Mouse (Mus musculus) monocyte, adult 2 months (primary cell): Measurements from ENCODE around the gene Amdhd2.
A peak's percentile ranks its signal among the peaks of the same experiment; 100 is the strongest.
"Not testable (repeated sequence)": the region's sequence is repeated elsewhere in the genome, so short reads cannot be mapped to it uniquely, and the experiment has no call there.

Source experiments
- DNase-seq, 2 experiments: peaks; one replicate each; pipeline ENCODE4 v3.0.0; 2022; ENCODE audit warnings: low spot score in 2 of 2, low read depth in 1 of 2

Amdhd2 gene

DNA sequence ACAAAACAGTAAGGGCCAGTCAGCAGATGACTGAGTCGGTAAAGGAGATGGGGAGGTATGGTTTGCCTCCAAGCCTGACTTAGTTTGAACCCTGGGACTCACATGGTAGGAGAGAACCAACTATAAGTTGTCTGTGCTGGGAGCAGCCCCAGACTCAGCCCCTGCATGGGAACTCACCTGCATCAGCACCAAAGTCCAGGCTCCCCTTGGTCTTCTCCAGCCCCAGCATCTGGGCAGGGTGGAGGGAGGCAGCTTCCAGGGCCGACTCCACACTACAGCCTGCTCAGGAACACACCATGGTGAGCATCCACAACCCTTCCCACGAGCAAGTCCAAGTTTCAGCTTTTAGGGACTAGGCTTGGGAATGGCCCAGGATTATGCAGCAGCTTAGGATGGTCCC is 7.2 kb downstream of the Amdhd2 start:
- no peak for DNase-seq

DNA sequence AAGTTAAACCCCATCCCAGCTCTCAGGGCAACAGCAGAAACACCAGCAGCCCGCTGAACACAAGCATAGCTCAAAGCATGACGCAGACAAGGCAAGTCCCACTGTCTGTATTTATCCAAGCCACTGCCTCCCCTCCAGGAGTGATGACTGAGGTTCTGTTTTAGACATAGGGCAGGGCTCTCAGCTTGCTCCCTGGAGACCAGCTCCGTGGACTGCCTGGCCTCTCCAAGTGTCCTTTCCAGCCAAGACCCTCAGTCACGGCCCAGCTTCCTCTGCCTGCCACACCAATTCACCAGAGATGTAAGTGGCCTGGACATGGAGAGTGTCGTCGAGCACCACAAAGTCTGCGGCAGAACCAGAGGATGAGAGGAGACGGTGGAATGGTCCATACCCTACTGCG is 7.8 kb downstream of the Amdhd2 start:
- DNase-seq, result no peak

DNA sequence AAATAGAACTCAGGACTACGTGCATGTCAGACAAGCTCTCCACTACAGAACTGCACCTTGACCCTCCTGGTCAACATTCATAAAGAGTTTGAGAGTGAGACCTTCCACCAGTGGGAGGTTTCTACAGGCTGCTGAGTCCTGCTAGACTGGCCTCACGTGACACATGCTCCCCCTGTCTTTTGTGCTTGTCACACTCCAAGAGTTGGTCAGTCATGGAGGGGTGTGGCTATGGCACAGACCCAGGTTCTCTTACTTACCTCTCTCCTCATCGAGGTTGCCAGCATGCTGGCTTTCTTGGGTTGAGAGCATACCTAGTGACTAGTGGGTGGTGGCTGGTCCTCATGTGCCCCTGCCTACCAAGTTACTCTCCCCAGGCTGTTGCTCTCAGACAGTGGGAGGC is 9.1 kb downstream of the Amdhd2 start:
- no peak for DNase-seq

GRCm38 (mm10) chr17:24151890-24152563 is 11.5 kb downstream of the Amdhd2 start:
- peak in 1 of 2 experiments; percentile 72 for DNase-seq

GRCm38 (mm10) chr17:24151382-24151781 is 12.2 kb downstream of the Amdhd2 start:
- DNase-seq, result no peak

- no peak for DNase-seq
Measured at GRCm38 (mm10) chr17:24150824-24151223, 12.7 kb downstream of the Amdhd2 start, which contains the start of gene Pdpk1. TSS of gene Pdpk1 (minus strand) at chr17:24150924.

- no peak for DNase-seq
Measured at GRCm38 (mm10) chr17:24149421-24149820, 14.1 kb downstream of the Amdhd2 start.

GRCm38 (mm10) chr17:24142897-24143296 is 20.7 kb downstream of the Amdhd2 start:
- no peak for DNase-seq

DNA sequence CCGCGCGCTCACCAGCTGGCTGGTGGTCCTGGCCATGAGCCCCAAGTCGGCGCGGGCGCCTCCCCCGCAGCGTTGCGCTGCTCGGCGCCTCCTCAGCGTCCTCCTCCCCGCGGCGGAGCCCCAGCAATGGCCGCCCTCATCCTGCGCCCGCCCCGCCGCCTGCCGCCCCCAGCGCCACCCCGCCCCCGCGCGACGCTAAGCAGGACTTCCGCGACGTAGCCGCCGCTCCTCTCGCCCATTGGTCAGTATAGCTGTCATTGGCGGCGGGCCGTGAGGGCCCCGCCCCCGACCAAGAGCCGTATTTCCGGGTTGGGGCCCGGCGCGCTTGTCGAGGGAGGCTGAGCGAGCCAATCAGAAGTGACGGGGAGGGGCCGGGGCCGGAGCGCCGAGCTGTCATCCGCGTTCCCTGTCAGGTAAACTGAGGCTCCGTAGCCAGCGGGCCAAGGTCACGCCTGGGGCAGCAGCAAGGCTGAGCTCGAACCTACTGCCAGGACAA is 22.1 kb downstream of the Amdhd2 start:
- DNase-seq, result peak; percentile 88 to 89

DNA sequence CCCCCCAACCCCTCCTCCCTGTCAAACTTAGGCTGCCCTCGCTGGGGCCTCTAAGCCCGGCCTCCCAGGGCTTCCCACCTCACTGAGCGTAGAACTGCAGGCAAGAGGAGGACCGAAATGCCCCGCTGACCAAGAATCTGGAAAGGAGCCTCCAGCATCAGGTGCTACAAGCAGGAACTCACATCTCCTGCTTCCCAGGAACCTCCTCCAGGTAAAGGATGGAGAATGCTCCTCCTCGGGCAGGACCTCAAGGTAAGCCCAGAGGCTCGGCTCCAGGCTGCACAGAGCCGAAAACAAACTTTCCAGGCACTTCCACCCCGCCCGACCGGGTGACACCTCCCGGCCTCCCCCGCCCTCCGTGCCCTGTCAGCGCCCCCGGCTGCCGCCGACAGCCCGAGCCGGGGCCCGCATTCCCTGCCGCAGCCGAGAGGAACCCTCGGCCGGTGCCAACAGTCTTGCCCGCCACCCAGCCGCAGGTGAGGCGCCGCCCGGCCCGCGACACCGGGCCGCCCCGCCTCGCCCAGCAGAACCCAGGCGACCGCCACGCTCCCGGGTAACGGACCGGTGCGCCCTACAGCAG is 22.6 kb downstream of the Amdhd2 start:
- no peak for DNase-seq

- DNase-seq, result no peak
Measured at GRCm38 (mm10) chr17:24139968-24140367, 23.6 kb downstream of the Amdhd2 start.

DNA sequence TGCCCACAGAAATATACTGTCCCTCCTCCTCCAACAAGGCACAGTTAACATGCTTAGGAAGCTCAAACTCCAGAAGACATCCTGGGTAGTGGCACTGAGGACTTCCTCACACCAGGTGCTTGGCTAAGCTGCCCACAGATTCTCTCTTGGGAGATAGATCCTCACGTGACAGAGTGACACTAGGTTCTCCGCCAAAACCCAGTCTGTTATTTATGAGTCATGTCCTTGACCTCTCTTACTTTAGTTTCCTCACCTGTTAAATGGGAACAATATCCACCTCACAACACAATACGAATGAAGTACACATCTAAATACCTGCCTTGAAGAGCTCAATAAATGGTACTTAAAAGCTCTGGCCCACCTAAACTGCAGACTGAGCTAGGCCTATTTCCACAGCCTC is 24.3 kb downstream of the Amdhd2 start:
- no peak for DNase-seq

GRCm38 (mm10) chr17:24137226-24137880 is 26.2 kb downstream of the Amdhd2 start:
- DNase-seq, result no peak

DNA sequence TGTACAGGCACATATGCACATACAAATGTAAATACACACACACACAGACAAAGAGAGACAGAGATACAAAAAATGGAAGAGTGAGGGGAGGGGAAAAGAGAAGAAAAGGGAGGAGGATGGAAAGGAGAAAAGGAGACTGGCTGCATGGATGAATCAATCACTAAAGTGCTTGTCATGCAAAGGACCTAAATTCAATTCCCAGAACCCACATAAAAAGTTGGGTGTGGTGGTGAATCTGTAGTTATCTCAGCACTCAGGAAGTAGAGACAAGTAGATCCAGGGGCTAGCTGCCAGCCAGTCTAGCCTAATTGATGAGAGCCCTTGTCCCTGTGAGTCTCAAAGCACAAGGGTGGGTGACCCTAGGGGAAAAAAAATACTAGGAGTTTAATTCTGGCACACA is 29.5 kb downstream of the Amdhd2 start:
- DNase-seq, result no peak

DNA sequence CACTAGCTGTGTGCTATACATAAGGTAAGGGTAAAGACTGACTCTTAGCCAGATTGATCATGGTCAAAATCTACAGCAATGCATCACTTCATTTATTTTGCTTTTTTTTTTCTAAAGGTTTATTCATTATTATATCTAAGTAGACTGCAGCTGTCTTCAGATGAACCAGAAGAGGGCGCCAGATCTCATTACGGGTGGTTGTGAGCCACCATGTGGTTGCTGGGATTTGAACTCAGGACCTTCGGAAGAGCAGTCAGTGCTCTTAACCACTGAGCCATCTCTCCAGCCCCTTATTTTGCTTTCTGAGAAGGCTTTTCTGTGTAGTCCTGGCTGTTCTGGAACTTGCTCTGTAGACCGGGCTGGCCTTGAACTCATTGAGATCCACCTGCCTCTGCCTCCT is 30.6 kb downstream of the Amdhd2 start:
- DNase-seq, result not testable (repeated sequence)

GRCm38 (mm10) chr17:24131570-24131969 is 32.0 kb downstream of the Amdhd2 start:
- DNase-seq, result no peak

DNA sequence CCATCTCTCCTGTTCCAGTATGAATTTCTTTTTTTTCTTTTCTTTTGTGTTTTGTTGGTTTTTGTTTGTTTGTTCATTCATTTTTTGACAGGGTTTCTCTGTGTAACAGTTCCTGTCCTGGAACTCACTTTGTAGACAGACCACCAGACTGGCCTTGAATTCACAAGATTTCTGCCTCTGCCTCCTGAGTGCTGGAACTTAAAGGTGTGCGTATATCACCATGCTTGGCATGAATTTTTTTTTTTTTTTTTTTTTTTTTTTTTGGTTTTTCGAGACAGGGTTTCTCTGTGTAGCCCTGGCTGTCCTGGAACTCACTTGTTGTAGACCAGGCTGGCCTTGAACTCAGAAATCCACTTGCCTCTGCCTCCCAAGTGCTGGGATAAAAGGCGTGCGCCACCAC is 34.3 kb downstream of the Amdhd2 start:
- DNase-seq, result not testable (repeated sequence)

- DNase-seq, result no peak
Measured at GRCm38 (mm10) chr17:24127592-24127991, 36.0 kb downstream of the Amdhd2 start.

DNA sequence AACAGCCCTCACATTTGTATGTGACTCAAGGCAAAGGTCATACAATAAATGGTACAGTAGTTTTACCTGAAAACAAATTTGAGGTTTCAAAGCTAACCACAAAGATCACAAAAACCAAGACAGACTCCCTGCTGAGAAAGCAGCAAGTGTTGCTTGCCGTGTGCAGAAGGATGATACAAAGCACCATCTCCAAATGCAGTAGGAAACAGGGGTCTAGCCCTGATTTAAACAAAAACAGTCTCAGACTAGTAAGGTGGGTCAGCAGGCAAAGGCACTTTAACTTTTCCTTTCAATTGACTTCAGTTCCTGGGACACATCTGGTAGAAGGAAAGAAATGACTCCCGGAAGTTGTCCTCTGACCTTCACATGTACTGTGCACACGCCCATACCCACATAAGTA is 36.8 kb downstream of the Amdhd2 start:
- DNase-seq, result no peak

- no peak for DNase-seq
Measured at GRCm38 (mm10) chr17:24119446-24119845, 44.1 kb downstream of the Amdhd2 start.

- no peak for DNase-seq
Measured at GRCm38 (mm10) chr17:24113031-24113430, 50.5 kb downstream of the Amdhd2 start.

DNA sequence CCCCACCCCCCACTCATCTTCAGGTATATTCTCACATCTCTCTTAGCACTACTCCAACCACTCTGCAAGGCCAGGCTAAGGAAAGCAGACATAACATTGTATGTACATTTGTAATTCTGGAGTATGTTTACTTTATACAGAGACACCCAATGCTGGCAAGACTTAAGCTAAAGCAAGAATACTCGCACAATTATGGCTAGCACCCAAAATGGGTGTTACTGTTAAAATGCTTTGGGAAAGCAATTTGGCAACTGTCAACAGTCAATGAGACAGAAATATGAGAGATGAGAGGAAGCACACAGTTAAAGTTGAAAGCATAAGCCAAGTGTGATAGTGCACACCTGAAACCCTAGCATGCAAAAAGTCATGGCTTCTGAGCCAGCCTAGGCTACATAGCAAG is 52.3 kb downstream of the Amdhd2 start:
- no peak for DNase-seq
